Mouse (Mus musculus) cortical plate, adult 2 months (tissue): ENCODE results near the gene Gpr82.

ENCODE experiments used
- CTCF ChIP-seq: fragments of 200-500 bp; IDR thresholded peaks from 2 replicates; pipeline ENCODE4 v1.5.1; 2011; ENCODE audit warnings: mild to moderate bottlenecking, control low read depth, low read length; ENCODE audit not compliant: insufficient read depth; ENCODE audit errors: extremely low read depth
- POLR2A ChIP-seq: fragments of 200-500 bp; IDR thresholded peaks from 2 replicates; pipeline ENCODE4 v1.6.1; 2011; ENCODE audit warnings: mild to moderate bottlenecking, low read length, control low read depth; ENCODE audit not compliant: insufficient read depth; ENCODE audit errors: extremely low read depth

DNA sequence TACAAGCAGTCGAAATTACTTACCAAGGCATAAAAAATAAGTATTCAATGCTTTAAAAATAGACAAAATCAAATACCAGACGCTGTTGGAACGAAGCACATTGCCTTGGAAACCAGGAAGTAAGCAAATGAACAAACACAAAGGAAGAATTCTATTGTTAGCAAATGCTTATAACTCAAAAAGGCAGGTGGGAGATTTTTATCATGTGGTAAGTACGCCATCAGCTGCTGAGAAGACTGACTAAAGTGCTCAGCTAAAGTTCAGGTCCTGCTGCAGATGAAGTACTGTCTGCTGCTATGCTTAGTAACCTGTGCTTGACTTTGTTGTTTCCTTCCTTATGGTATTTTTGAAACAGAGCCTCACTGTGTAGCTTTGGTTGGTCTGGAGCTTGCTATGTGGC is 42.7 kb upstream of the Gpr82 start:
- TF ChIP-seq CTCF (no peak), POLR2A (no peak)
